Mouse (Mus musculus): ENCODE data around the gene Fam90a1b. TPM values are rescaled to one million over a fixed set of nuclear protein-coding genes. Genes with fewer than 3 reads are reported as not detected.

Gene Fam90a1b
- polyA plus RNA-seq, 1 experiment from 2014 or later: 0.13 TPM

Small RNA genes within 50 kb of the gene (microRNA-seq; reads per million reads assigned to microRNA genes)
- gene Gm44477: not detected

Other genes starting within 250 kb of the Fam90a1b start
- 26.0 and 38.8 TPM in 2 replicates for gene Zfx, start 243.1 kb downstream of the Fam90a1b start, polyA plus RNA-seq (2014; fragmentation: Nextera tagmentation; extraction: Ambion mirVana)
- 94.9 and 100 TPM in 2 replicates for gene Eif2s3x, start 153.9 kb downstream of the Fam90a1b start, polyA plus RNA-seq (2014; fragmentation: Nextera tagmentation; extraction: Ambion mirVana)
- gene Klhl15, start 132.2 kb downstream of the Fam90a1b start, polyA plus RNA-seq (2014; fragmentation: Nextera tagmentation; extraction: Ambion mirVana): 8.9 and 11.5 TPM in 2 replicates
- 120 and 147 TPM in 2 replicates for gene Apoo, start 340 bp upstream of the Fam90a1b start, polyA plus RNA-seq (2014; fragmentation: Nextera tagmentation; extraction: Ambion mirVana)
- 1,111 and 1,161 TPM in 2 replicates for gene Maged1, start 175.4 kb upstream of the Fam90a1b start, polyA plus RNA-seq (2014; fragmentation: Nextera tagmentation; extraction: Ambion mirVana)